Mouse (Mus musculus) heart, adult 18-20 months (tissue): ENCODE data around the gene Tmed6. TPM values are rescaled to one million over a fixed set of nuclear protein-coding genes. Genes with fewer than 3 reads are reported as not detected.
"Not testable (repeated sequence)": the region's sequence is repeated elsewhere in the genome, so short reads cannot be mapped to it uniquely, and the experiment has no call there.

Experiments used
- DNase-seq, 2 experiments: peaks; one replicate each; pipeline ENCODE4 v3.0.0; 2021 to 2022; ENCODE audit warnings: mixed read lengths in 1 of 2
- total RNA-seq, 2 experiments: library from RNA; stranded (reverse); gene quantifications; 2 replicates each; pipeline ENCODE4 v1.2.3; 2021

Gene Tmed6
- total RNA-seq, 2 experiments from 2014 or later, result not detected

DNA sequence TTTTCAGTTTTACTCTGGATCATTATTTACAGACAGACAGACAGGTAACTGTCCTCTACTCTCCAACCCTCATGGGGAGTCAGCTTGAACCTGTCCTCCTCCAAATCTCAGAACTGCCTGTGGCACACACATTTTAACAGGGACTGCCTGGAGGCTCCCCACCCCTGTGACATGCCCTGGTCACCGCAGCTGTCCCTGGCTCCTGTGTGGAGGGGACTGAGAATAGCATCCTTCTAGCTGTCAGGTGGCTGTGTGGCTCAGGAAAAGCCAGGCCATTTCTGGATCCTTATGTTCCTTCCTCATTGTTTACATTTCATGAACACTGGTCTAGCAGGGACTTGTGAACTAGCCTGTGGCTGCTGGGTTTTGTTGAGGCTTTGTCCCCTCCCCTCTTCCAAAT, 8.7 kb upstream of the Tmed6 start:
- DNase-seq, result no peak

DNA sequence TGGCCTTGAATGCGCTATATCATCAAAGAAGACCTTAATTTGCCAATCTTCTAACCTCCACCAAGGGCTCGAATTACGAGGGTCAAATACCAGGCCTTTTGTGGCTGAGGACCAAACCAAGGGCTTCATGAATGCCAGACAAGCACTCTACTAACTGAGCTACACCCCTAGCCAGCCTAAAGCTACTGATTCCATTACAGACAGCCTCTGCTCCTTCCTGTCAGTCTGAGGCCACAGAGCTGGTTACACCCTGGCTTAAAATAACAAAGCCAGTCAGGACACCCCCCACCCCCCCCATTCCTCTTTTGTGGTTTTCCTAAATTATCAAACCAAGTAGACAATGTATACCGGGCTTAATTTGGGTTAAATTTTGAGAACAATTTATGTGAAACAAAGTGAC, 8.3 kb upstream of the Tmed6 start:
- no peak for DNase-seq

DNA sequence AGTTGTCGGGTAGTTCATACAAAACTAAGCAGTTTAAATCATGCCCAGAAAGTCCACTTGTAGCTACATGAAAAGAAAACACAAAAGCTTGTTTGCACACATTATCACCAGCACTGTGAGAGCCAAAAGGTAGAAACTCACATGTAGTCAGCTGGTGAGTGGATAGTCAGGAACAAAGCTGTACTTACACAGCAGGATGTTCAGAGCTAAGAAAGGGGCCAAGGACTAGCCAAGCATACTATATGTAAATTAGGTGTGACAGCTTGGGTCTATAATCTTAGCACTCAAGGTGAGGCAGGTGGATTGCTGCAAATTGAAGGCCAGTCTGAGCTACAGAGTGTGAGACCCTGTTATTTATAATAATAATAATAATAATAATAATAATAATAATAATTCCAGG, 2.8 kb downstream of the Tmed6 start:
- DNase-seq, result no peak

DNA sequence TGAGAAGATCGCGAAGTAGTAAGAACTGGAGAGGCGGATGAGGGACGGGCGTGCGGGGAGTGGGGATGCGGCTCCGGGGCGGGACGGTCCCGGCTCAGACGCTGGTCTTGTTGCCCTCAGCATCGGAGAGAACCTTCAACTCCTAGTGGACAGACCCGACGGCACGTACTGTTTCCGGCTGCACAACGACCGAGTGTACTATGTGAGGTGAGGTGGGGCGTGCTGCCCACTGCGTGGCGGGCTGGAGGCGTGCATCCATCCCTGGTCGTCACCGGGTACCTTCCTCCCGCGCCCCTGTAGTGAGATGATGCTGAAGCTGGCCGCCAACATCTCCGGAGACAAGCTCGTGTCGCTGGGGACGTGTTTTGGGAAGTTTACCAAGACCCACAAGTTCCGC, 8.5 kb downstream of the Tmed6 start:
- no peak for DNase-seq

DNA sequence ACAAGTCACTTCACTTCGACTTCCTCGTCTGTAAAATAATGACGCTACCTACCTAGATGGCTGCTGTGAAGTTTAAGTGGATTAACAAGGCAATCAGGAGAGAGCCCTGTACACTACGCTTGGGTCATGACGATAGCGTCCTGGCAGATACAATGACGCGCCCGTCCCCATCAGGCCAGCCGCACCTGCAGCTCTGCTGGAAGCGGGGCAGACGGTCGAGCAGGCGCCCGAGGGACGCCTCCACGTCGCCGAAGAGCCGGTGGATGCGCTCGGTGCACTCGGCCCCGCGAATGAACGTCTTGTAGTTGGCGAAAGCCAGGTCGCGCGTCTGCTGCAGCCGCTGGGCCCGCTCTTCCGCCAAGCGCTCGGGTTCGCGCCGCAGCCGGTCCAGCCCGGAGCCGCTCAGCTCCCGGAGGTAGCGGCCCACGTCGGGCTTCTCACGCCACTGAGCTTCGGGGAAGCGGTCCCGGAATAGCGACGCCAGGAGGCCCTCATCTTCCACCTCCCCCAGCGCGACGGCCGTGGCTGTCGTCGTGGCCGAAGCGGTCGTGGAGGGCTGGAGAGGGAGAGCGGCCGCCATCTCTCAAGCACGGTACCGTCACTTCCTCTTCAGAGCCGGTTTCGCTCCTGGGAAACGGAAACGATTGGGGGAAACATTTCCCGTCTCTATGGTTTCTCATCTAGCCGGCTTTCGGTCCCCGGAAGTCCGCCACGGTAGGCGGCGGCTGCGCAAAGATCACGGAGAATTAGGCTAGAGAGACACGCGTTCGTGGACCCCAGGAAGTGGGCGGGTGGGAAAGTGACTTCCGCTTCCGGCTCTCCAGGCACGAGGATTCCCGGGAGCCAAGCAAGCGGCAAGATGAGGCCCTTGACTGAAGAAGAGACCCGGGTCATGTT, 9.1 kb downstream of the Tmed6 start, which contains the start of the genes Cog8 and Nip7:
Gene Cog8, minus strand, starts transcription at position 614 of the 897 bp plus-strand sequence.
Gene Nip7, plus strand, starts transcription at position 802 of the 897 bp plus-strand sequence.
- DNase-seq, result peak; percentile 96 to 98

DNA sequence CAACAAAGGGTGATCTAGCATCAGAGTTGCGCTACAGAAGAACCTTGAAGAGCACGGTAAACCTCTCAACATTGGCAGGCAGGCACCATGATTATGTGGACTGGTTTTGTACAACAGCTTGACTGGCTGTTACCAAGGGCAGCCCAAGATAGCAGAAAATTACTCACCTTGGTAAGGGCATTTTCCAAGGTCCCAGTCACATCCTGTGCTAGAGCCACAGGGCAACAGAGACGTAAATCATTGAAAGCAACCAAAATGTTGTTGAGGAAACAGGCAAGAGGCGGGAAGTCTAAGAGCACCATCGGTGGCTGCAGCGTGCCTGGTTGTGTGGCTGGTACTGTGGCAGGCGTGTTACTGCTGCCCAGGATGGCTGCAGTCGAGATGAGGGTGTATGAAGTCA, 13.4 kb downstream of the Tmed6 start:
- DNase-seq, result no peak

DNA sequence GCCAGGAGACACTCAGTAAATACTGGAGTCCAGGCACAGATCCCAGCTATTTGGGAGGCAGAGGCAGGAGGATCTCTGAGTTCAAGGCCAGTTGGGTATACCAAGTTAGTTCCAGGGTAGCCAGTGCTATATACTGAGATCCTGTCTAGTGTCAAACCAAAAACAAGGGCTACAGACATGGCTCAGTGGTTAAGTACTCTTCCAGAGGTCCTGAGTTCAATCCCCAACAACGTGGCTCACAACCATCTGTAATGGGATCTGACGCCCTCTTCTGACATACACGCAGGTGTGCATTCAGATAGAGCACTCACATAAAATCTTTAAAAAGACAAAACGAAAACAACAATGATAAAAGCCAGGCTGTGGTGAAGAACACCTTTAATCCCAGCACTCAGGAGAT, 16.0 kb downstream of the Tmed6 start:
- no peak for DNase-seq

DNA sequence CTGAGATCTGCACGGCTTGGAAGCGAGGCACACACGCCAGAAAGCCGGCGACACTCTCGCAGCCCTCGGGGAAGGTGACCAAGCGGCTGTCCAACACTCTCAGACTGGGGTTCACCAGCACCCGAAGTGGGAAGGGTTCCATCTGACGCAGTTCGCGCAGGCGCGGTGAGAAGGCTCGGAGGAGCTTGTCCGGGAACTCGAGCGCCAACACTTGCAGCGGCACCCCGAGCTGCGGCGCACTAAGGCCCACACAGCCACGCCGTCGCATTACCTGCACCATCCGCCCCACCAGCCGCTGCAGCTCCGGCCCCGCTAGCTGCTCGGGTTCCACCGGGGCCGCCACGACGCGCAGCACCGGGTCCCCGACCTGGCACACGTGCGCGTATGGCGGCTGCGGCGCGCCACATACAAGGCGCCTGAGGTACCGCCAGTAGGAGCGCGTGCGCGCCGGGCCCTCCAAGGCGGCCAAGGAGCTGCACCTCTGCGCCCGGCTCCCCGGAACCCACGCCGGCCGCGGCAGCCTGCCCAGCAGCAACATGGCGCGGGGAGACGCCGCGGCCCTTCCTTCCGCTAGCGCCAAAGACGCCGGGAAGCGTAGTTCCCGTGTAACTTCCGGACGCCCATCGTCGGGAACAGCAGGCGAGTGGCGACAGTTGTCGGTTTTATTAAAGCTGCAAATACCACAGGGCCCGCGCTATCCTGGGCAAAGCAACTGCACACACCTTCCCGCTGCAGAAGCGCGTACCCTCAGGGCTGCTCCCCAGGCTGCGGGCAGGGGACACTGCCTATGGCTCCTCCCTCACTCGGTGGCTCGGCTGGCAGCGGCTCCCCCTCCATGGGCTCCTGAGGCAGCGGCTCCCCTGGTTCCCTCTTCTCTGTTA, 17.1 kb downstream of the Tmed6 start, which contains the start of gene Pdf:
Gene Pdf, minus strand, starts transcription at position 554 of the 881 bp plus-strand sequence.
- peak; percentile 85 to 88 for DNase-seq

DNA sequence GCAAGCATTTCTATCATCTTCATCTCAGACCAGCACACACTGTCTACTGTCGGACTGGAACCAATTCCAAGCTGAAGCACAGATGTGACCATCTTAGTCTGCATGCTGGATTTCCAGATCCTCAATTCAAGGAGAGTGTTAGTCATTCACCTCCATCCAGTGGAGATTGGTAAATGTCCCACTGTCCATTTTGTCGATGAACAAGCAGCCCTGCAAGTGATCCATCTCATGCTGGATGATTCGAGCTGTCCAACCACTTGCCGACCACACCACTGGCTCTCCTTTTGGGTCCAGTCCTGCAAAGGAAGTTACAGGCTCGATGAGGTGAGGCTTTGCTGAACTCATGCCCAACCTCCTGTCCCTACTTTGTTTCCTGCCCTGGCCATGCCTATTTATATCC, 18.5 kb downstream of the Tmed6 start:
- peak in 1 of 2 experiments; percentile 31 for DNase-seq

DNA sequence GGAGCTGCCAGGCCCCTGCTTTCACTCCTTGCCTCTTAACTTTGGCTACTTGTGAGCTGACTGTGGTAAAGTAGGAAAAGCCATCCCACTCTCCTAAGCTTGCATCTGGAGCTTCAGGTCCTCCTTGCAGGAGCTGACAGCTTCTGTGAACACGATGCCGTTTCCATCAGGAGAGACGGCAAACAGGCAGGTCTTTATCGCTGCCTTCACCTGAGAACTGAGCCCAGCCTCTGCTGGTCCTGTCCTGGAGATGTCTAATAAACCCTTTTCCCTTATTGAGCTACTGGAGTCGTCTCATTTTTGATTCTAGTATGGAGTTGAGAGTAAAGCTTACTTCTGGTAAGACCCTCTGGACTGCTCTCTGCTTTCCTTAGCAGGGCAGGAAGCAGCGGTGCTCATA, 20.0 kb downstream of the Tmed6 start:
- no peak for DNase-seq

DNA sequence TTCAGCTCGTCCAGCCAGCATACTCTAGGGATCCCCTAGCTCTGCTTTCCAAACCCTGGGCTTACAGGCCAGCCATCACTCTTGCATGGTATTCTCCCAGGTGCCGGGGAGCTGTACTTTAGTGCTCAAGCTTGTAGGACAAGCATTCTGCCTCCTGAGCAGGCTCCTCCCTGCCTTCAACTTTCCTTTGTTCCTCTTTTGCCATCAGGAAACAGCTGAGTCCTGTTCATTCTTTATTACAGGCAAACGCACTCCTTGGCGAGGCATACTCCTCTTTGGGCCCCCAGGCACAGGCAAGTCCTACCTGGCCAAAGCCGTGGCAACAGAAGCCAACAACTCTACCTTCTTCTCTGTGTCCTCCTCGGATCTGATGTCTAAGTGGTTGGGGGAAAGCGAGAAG, 24.8 kb downstream of the Tmed6 start:
- no peak for DNase-seq

DNA sequence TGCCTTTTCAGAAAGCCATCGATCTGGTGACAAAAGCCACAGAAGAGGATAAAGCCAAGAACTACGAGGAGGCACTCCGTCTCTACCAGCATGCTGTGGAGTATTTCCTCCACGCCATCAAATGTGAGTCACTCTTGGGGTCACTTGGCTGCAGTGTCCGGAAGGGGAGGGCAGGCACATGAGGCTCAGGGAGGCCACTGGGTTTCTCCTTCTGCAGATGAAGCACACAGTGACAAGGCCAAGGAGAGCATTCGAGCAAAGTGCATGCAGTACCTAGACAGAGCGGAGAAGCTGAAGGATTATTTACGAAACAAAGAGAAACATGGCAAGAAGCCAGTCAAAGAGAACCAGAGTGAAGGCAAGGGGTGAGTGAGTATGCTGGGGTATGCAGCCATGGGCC, 28.8 kb downstream of the Tmed6 start:
- peak in 1 of 2 experiments; percentile 24 for DNase-seq

DNA sequence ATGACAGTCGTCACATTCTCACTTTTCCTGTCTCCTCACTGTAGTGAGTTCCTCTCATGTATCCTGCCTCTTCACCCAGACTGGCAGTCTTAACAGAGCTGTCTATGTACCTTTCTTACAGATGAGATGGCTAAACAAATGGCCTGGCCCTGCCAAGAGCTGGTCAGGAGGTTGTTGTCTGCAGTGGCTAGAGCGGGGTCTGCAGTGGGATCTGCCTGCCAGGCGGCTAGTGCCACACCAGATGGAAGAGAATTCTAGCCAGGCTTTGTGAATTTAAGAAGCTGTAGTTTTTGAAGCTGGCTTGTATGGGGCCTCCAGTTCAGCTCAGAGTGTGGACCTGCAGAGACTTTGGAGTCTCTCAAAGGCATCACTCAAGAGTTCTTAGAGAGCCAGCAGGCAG, 29.8 kb downstream of the Tmed6 start:
- no peak for DNase-seq

DNA sequence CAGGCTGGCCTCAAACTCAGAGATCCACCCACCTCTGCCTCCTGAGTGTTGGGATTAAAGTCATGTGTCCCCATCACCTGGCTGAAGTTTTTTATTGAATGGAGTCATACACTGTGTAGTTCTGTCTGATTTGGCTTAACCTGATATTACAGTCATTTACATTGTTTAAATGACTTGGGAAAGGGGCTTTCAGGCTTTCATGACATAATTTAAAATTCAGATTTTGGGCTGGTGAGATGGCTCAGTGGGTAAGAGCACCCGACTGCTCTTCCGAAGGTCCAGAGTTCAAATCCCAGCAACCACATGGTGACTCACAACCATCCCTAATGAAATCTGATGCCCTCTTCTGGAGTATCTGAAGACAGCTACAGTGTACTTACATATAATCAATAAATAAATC, 31.8 kb downstream of the Tmed6 start:
- DNase-seq, result not testable (repeated sequence)

DNA sequence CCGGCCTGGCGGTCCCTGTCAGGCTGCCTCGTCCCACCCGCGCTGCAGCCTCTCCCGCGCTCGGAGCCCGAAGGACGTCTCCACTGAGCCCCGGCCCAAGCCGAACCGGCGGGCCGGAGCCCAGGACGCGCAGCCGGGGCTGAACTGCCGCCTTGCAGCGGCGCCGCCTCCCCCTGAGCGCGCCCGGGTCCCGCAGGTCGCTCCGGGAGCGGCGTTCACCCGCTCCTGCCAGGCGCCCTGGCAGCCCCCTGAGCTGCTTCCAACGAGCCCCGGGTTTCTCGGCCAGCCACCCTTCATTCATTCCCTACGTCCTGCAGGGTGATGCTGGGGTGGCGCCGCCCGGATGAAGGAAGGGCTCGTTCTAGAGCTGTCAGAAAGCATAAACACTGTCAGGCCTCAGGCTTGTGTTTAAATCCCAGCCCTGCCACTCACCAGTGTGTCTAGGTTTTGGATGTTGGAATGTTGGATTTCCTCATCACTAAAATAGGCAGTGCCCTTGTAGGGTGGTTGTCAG, 33.8 kb downstream of the Tmed6 start:
- DNase-seq, result peak in 1 of 2 experiments; percentile 27

DNA sequence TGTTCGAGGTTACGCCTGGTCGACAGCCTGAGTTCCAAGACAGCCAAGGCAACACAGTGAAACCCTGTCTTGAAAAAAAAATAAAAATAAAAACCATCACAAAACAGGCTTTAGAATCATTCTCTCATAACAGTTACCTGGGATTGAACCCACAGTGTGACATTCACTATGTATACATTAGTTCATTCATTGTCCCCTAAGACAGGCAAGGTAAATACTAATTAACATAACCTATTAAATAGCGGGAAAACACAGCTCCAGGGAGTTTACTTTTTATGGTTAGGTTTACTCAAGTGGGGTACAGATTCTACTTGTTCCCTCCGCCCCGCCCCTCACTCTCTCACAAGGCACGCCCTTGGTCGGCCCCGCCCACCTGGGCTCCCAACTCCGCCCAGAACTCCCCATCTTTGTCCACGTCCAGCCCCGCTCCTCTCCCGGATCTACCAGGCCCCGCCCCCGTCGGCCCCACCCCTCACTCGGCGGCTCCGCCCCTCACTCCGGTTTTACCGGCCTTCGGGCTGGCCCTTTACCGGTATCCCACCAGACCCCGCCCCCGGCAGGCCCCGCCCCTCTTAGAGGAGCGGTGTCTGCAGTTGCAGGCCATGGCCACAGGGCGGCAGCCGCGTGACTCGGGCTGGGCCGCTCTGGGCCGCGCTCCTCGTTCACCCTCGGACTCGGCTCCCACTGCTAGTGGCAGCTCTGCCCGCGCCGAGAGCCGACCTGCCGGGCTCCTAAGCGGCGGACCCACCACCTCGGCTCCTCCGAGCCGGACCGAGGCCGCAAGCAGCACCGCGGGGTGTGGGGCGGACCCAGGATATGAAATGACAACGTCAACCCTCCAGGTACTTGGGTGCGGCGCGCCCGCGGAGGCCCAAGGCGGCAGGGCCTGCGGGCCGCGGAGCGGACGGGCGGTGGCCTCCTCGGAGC, 34.5 kb downstream of the Tmed6 start, which contains the start of gene Vps4a:
Gene Vps4a, plus strand, starts transcription at position 573 of the 927 bp plus-strand sequence.
- DNase-seq, result peak; percentile 96 to 98

DNA sequence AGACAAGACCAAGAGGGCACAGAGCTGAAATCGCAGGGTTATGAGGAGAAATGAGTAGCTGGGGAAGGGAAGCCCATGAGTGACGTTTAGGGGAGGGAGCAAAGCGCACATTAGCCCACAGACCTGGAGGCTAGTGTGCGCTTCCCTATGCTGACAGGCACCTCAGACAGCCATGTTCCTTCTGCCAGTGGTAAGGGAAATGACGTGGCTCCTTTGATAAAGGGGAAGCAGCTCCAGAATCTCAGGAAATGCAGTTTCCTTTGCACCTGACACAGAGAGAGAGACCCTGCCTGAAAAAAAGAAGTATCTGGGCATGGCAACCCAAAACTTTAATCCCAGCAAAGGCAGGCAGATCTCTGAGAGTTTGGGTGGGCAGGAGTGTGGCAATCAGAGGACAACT, 35.4 kb downstream of the Tmed6 start:
- no peak for DNase-seq

DNA sequence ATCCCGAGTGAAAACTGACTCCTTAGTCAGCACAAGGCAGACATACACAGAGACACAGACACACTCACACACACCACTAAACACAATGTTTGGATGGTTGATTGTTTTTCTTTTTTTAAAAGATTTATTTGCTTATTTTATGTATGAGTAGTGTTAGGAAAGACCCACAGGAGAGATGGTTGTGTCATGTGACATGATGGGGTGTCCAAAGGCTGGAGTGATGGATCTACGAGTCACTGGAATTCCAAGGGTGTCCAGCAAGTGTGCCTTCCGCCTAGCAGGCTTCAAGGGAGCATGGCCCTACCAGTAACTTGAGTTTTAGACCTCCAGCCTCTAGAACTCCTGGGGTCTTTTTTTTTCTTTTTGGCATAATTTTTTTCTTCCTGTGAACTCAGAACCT, 36.1 kb downstream of the Tmed6 start:
- no peak for DNase-seq

DNA sequence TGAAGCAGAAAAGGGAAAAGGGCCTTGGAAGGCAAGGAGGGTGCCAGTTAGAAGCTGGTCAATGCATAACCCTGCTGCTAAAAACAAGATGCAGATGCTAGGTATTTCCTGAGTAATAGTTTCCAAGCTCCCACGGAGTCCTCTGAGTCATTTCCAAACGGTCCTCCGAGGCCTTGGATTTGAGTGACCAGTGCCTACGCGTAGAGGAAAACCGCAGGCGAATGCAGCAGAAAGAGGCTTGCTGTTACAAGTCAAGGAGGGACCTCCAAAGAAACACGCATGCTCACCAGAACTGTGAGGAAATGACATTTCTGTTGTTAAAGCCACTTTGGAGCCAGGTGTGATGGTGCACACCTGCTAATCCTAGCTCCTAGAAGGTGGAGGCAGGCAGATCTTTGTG, 42.0 kb downstream of the Tmed6 start:
- DNase-seq, result no peak

DNA sequence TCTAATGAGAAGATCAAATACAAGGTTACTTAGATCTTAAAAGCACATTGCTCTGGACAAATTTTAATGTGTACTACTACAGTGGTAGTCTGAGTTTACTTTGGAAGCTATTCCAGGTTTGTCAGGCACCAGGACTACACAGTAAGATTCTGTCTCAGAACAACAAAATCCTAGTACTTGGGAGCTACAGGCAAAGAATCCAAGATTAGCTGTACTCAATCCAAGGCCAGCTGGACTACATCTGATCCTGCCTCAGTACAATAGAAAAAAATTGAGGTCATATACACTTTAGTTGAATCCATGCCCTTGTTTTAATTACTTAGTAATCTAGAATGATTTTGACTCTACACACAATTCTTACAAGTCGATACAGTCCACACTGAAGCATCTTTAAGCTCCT, 50.5 kb downstream of the Tmed6 start:
- peak in 1 of 2 experiments; percentile 28 for DNase-seq

DNA sequence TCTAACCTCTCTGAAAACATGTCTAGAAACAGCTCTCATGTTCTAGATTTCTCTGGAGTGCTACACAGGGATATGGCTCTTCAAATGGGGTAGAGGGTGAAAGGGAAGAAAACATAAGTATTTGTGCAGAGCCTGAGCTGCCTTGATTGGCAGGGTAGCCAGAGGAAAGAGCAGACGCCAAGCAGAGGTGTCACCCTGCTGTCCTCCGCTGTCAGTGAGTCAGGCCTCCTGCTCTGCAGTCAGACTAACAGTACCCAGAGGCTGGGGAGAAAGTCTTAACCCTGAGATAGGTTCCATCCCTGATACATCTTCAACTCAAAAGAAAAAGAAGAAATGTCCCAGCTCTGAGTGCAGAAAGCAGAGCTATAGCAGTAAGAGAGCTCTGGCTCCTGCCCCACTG, 52.8 kb downstream of the Tmed6 start:
- DNase-seq, result no peak
